Mouse (Mus musculus) kidney, adult 2 months (tissue): Measurements from ENCODE around the gene Epp13. TPM values are rescaled to one million over a fixed set of nuclear protein-coding genes. Genes with fewer than 3 reads are reported as not detected.

Experiments used
- DNase-seq: peaks from one replicate; pipeline ENCODE4 v3.0.0; 2021
- H3K27ac ChIP-seq: fragments of 200-500 bp; 2 replicates; pipeline ENCODE4 v1.5.1; 2012; ENCODE audit warnings: low read depth, low read length, control low read depth, inconsistent platforms; ENCODE audit not compliant: insufficient read depth
- H3K27me3 ChIP-seq: fragments of 200-500 bp; replicated peaks from 2 replicates; pipeline ENCODE4 v1.6.1; 2012; ENCODE audit warnings: mild to moderate bottlenecking, moderate library complexity, low read length, inconsistent platforms; ENCODE audit not compliant: control insufficient read depth, insufficient read depth
- H3K36me3 ChIP-seq: fragments of 200-500 bp; 2 replicates; pipeline ENCODE4 v1.6.1; 2012; ENCODE audit warnings: mild to moderate bottlenecking, moderate library complexity, low read length, inconsistent platforms; ENCODE audit not compliant: control insufficient read depth, insufficient read depth
- H3K4me1 ChIP-seq: fragments of 200-500 bp; 2 replicates; pipeline ENCODE4 v1.6.1; 2011; ENCODE audit warnings: low read length; ENCODE audit not compliant: control insufficient read depth, insufficient read depth
- H3K4me3 ChIP-seq: fragments of 200-500 bp; 2 replicates; pipeline ENCODE4 v1.5.1; 2011; ENCODE audit warnings: mild to moderate bottlenecking, low read depth, low read length, control low read depth; ENCODE audit not compliant: insufficient read depth
- CTCF ChIP-seq: fragments of 200-500 bp; conservative IDR thresholded peaks from 2 replicates; pipeline ENCODE4 v1.5.1; 2011; ENCODE audit warnings: low read depth, mild to moderate bottlenecking, control low read depth, low read length, moderate library complexity, mixed read lengths; ENCODE audit not compliant: insufficient read depth, insufficient read length
- POLR2A ChIP-seq: fragments of 200-500 bp; IDR thresholded peaks from one replicate; pipeline ENCODE4 v1.6.1; 2011; ENCODE audit warnings: low read depth, low read length, control low read depth
- WGBS: fragments of 180-500 bp; shearing (Covaris S2); methylation state at CpG from one replicate; pipeline ENCODE4 v1.1.7; 2018; 5-methylcytosine and 5-hydroxymethylcytosine counted together
- polyA plus RNA-seq: library from polyadenylated mRNA; depleted of rRNA; stranded (reverse); fragments of >200 nt; gene quantifications from 2 replicates; pipeline ENCODE4 v1.2.3, GENCODE M21; 2012

Epp13 gene
- polyA plus RNA-seq, 1 experiment, result not detected

- WGBS, result 87% methylated on average over 3 of the region's 3 CpGs
- Histone ChIP-seq H3K4me3 (no peak overlapping the region), H3K27me3 (no peaks in the 10 kb centered on the region), H3K4me1 (no peaks in the 10 kb centered on the region), H3K36me3 (no peaks in the 10 kb centered on the region), H3K27ac (no peak overlapping the region)
- TF ChIP-seq CTCF, result peak; percentile 69
- TF ChIP-seq POLR2A, result no peak
- peak; percentile 31 for DNase-seq
Measured at GRCm38 (mm10) chr7:6262120-6262519, 9.6 kb downstream of the Epp13 start.

- 77% methylated on average over 4 of the region's 4 CpGs for WGBS
- H3K36me3 ChIP-seq, result no peaks in the 10 kb centered on the region
- no peak for TF ChIP-seq POLR2A
- no peak for TF ChIP-seq CTCF
- no peaks in the 10 kb centered on the region for H3K4me1 ChIP-seq
- no peak overlapping the region for H3K27ac ChIP-seq
- DNase-seq, result no peak
- H3K27me3 ChIP-seq, result no peaks in the 10 kb centered on the region
- no peak overlapping the region for H3K4me3 ChIP-seq
Measured at GRCm38 (mm10) chr7:6262984-6263383, 10.5 kb downstream of the Epp13 start.

- 71% methylated on average over 8 of the region's 8 CpGs for WGBS
- Histone ChIP-seq H3K27ac (no peak overlapping the region), H3K36me3 (no peaks in the 10 kb centered on the region), H3K27me3 (no peaks in the 10 kb centered on the region), H3K4me3 (no peak overlapping the region), H3K4me1 (no peaks in the 10 kb centered on the region)
- TF ChIP-seq CTCF (peak; percentile 59), POLR2A (no peak)
- DNase-seq, result peak; percentile 24
Measured at GRCm38 (mm10) chr7:6265695-6266094, 13.2 kb downstream of the Epp13 start.

- Histone ChIP-seq H3K27me3 (no peaks in the 10 kb centered on the region), H3K4me1 (no peaks in the 10 kb centered on the region), H3K27ac (no peak overlapping the region), H3K36me3 (no peaks in the 10 kb centered on the region), H3K4me3 (no peak overlapping the region)
- TF ChIP-seq CTCF, result no peak
- no peak for TF ChIP-seq POLR2A
- DNase-seq, result no peak
- 59% methylated on average over 3 of the region's 3 CpGs for WGBS
Measured at GRCm38 (mm10) chr7:6277906-6278305, 25.4 kb downstream of the Epp13 start.

GRCm38 (mm10) chr7:6282749-6283148 lies 30.2 kb downstream of the Epp13 start:
- TF ChIP-seq POLR2A, result no peak
- peak; percentile 67 for TF ChIP-seq CTCF
- Histone ChIP-seq H3K4me3 (peak overlapping the region; percentile 32; the same call in 1 of the 2 replicates), H3K36me3 (no peaks in the 10 kb centered on the region), H3K27ac (no peak overlapping the region), H3K27me3 (no peaks in the 10 kb centered on the region), H3K4me1 (no peaks in the 10 kb centered on the region)
- DNase-seq, result peak; percentile 82
- 0% methylated on average over 1 of the region's 1 CpGs for WGBS

GRCm38 (mm10) chr7:6283451-6284075 lies 31.1 kb downstream of the Epp13 start:
- TF ChIP-seq POLR2A, result no peak
- peak; percentile 45 for TF ChIP-seq CTCF
- 1% methylated on average over 23 of the region's 23 CpGs for WGBS
- H3K36me3 ChIP-seq, result no peaks in the 10 kb centered on the region
- H3K4me1 ChIP-seq, result no peaks in the 10 kb centered on the region
- peak overlapping the region; percentile 72 for H3K4me3 ChIP-seq
- no peaks in the 10 kb centered on the region for H3K27me3 ChIP-seq
- DNase-seq, result peak; percentile 86
- peak overlapping the region; percentile 91 for H3K27ac ChIP-seq

GRCm38 (mm10) chr7:6284442-6285012 lies 32.0 kb downstream of the Epp13 start:
- H3K4me3 ChIP-seq, result no peak overlapping the region
- H3K36me3 ChIP-seq, result no peaks in the 10 kb centered on the region
- H3K4me1 ChIP-seq, result no peaks in the 10 kb centered on the region
- 87% methylated on average over 4 of the region's 4 CpGs for WGBS
- H3K27me3 ChIP-seq, result no peaks in the 10 kb centered on the region
- DNase-seq, result no peak
- H3K27ac ChIP-seq, result no peak overlapping the region
- no peak for TF ChIP-seq POLR2A
- no peak for TF ChIP-seq CTCF

GRCm38 (mm10) chr7:6285366-6285765 lies 32.9 kb downstream of the Epp13 start:
- TF ChIP-seq POLR2A (no peak), CTCF (no peak)
- Histone ChIP-seq H3K36me3 (no peaks in the 10 kb centered on the region), H3K27ac (no peak overlapping the region), H3K4me3 (no peak overlapping the region), H3K4me1 (no peaks in the 10 kb centered on the region), H3K27me3 (no peaks in the 10 kb centered on the region)
- DNase-seq, result no peak
- 93% methylated on average over 6 of the region's 6 CpGs for WGBS
